Mouse (Mus musculus) lung, postnatal 4 days (tissue): ENCODE measurements around the gene Ccdc182.

Experiments
- DNase-seq, 2 experiments: peaks; one replicate each; pipeline ENCODE4 v3.0.0; 2021

Ccdc182 gene

DNA sequence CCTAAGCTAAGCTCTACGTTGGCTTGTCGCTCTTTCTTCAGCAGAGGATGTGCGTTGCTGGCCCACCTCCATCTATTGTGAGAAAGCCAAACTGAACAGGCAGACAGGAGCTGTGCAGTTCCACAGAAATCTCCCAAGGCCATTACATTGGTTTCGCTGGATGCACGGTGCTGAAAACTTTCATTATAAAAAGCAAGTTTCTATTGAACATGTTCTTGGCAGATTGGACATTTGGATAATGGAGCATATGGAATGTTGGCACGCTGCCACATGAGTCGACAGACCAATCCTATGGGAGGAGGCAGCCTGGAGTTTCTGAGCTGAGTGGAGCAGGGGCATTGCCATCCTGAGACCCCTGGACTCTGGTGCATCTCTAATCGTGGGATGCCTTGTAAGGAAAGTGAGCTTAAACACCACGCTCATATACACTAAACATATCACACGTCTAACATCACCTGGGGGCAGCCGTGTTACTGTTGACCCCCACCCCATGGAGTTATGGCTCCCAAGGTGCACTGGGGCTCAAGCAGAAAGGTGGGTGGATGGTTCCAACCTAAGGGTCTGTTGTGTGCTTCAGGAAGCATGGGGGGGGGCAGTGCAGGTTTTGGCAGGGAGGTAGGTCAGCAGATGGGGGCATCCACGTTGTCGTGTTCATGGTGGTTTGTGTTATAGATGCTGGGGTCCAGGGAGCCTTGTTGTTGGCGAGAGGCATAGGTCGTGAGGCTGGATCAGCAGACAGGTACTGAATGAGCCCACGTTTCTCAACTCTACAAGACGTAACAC lies 35.1 kb downstream of the Ccdc182 start:
- no peak for DNase-seq

DNA sequence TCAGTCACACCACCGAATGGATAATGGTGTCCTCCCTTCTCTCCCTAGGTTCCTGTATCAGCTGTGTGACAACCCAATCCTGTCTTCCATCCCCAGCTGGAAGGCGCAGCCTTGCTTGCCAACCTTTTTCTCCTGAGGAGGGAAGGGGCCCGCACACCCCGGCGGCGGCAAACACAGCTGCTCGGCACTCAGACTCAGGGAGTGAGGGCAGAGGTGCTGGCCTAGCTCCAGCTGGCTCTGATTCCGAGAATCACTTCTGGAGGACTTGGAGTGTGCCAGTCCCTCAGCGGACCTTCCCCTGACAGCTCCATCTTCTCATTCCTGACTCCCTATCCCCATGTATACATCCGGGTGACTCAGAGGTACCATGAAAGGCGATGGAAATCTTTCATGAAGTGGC lies 36.9 kb downstream of the Ccdc182 start:
- peak; percentile 68 to 80 for DNase-seq

DNA sequence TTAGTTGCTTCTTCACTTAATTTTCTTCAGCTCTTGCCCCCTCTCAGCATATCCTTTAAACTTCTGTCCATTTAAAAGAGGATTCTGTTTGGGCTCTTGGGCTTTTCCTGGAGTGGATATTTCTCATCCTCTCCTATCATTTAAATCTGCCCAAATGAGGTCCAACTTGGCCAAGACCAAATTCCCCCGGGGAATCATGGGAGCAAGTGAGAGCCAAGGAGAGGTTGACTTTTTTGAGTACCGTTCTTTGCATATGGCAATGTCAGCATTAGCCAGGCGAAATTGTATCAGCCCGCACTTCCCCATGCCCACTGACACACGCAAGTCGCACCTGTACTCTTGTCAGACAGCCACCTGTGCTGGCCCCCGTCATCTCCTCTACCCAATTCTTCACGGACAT lies 37.9 kb downstream of the Ccdc182 start:
- no peak for DNase-seq

DNA sequence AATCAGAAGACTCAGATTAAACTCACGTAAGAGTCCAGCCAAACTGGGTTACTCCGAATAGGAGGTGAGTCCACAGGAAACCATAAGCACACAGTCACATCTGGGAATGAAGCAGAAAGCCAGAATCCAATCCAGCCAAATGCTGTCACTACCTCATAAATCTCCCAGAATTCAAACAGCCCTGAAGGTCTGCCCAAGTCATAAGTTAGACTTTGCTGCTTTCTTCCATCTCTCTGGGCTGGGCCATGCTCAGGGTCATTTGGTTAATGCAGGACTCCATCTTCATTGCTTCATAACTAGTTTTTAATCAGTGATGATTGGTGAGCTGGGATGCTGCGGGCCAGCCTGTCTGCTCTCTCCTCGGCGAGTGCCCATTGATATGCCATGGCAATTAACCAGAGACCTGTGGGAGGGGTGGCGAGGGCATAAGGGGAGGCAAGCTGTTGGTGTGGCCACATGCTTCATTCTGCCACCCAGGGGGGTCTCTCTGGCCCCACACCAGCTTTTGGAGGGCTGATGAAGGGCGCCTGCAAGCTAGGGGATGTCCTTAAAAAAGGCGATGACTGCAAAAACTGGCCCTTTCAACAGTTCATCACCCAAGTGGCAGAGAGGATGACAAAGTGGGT lies 38.6 kb downstream of the Ccdc182 start:
- DNase-seq, result no peak

DNA sequence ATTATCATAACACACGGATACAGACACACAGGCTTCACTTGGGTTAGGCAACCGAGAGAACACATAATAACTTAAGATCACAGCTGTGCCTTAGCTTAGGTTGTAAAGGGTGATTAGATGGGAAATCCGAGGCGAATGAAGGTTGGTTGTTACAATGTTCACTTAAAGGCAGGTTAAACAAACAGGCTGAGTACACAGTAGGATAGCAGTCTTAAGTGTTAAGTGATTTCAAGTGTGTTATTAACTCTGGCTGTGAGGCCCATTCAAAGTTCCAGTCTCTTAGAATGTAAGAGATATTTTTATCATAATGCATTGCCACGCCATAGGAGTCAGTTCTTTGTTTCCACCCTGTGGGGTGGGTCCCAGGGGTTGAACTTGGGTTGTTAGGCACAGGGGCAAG lies 41.0 kb downstream of the Ccdc182 start:
- no peak for DNase-seq

DNA sequence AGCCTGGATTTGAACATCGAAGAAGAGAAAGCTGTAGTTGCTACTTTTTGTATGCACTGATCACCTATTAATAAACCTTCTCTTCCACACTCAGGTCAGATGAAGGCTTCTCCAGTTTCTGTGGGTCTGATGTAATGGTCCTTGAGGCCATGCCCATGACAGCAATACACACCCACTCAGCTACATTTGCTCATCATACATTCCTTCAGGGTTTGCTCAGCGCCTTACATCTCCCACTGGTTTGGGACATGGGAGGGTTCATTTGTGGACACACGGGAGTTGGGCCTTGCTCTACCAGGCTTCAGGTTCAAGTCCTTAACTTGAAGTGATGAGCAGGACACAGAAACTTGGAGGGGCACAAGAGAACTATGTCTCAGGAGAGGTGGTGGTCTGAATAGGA lies 44.1 kb downstream of the Ccdc182 start:
- no peak for DNase-seq
